Mouse (Mus musculus) hindbrain, embryonic 13.5 days (tissue): ENCODE measurements at regions not wholly inside any gene's neighbourhood (a gene's known extent, or its start where the extent isn't known, plus 50 kb on each side); places are given as distances from the start of the nearest gene placed in this dataset.

Source experiments
- ATAC-seq: fragments of 200-750 bp; cut with Nextera tagmentation; 2 replicates; pipeline ENCODE4 v1.8.0; 2017; ENCODE audit warnings: moderate TSS enrichment; ENCODE audit not compliant: low FRiP score
- H3K27ac ChIP-seq: fragments of 300-500 bp; sonication (generic); 2 replicates; pipeline ENCODE4 v1.5.1; 2015; ENCODE audit warnings: inconsistent platforms, mild to moderate bottlenecking, moderate library complexity
- H3K27me3 ChIP-seq: fragments of 300-500 bp; sonication (generic); 2 replicates; pipeline ENCODE4 v1.6.1; 2015; ENCODE audit warnings: mild to moderate bottlenecking, inconsistent platforms
- H3K36me3 ChIP-seq: fragments of 300-500 bp; sonication (generic); 2 replicates; pipeline ENCODE4 v1.6.1; 2015; ENCODE audit warnings: mild to moderate bottlenecking, inconsistent platforms
- H3K4me1 ChIP-seq: fragments of 300-500 bp; sonication (generic); replicated peaks from 2 replicates; pipeline ENCODE4 v1.6.1; 2015; ENCODE audit warnings: inconsistent platforms
- H3K4me2 ChIP-seq: fragments of 300-500 bp; sonication (generic); 2 replicates; pipeline ENCODE4 v1.6.1; 2015; ENCODE audit warnings: inconsistent platforms, mild to moderate bottlenecking, moderate library complexity
- H3K4me3 ChIP-seq: fragments of 300-500 bp; sonication (generic); 2 replicates; pipeline ENCODE4 v1.5.1; 2015; ENCODE audit warnings: mild to moderate bottlenecking, inconsistent platforms
- H3K9ac ChIP-seq: fragments of 300-500 bp; sonication (generic); 2 replicates; pipeline ENCODE4 v1.6.1; 2015; ENCODE audit warnings: mild to moderate bottlenecking, inconsistent platforms
- H3K9me3 ChIP-seq: fragments of 300-500 bp; sonication (generic); 2 replicates; pipeline ENCODE4 v1.6.1; 2016; ENCODE audit warnings: inconsistent platforms
- WGBS: fragments of 180-500 bp; shearing (Covaris S2); methylation state at CpG from one replicate; pipeline ENCODE4 v1.1.7; 2015; 5-methylcytosine and 5-hydroxymethylcytosine counted together

DNA sequence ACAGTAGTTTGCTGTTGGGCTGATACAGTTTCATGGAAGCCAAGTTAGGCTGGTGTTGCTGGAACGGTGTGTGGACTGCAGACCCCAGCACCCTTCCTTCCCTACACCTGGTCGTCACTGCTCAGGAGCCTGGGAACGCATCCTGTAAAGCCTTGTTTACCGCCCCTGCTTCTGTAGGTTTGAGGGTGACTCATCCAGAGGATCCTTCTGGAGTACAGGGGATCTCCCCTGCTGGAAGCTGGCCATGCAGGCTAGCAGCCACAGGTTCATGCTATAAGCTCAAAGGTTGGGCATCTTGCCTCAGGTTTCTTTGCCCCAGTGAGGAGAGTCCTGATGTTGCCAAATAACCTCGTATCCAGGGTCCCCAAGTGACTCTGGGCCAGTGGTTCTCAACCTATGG, 86.2 kb upstream of the Gpc1 start:
- no peaks in the 10 kb centered on the region for H3K27me3 ChIP-seq
- H3K9me3 ChIP-seq = no peaks in the 10 kb centered on the region
- H3K4me2 ChIP-seq = no peak overlapping the region
- peaks cover 16% of the 10 kb centered on the region for H3K4me1 ChIP-seq
- 80% methylated on average over 5 of the region's 5 CpGs for WGBS
- H3K9ac ChIP-seq = no peak overlapping the region
- H3K27ac ChIP-seq = peak overlapping the region; percentile 48
- no peak for ATAC-seq
- H3K4me3 ChIP-seq = no peak overlapping the region
- H3K36me3 ChIP-seq = no peaks in the 10 kb centered on the region

DNA sequence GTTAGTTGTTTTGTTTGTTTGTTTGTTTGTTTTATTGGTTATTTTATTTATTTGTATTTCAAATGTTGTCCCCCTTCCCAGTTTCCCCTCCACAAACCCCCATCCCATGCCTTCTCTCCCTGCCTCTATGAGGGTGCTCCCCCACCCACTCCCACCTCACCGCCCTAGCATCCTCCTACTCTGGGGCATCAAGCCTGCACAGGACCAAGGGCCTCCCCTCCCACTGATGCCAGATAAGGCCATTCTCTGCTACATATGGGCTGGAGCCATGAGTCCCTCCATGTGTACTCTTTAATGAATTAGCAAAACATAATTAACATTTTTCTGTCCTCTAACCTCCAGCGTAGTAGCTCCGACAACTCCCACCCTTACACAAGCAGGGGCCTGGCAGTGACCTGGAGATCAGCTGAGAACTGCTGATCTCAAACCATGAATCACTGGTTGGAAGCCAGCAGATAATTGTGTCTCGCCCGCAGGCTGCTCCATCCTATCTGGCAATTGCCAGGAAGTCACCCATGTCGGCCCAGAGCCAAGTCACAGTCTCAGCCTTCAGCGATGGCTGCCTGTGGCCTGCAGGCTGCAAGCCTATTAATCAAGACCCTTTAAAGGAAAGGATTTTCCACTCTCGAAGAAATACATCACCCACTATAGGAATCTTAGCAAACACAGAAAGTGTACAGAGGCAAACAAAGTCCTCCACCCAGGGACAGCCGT, 86.8 kb upstream of the Gpc1 start:
- Histone ChIP-seq H3K9me3 (no peaks in the 10 kb centered on the region), H3K4me1 (peaks cover 16% of the 10 kb centered on the region), H3K9ac (no peak overlapping the region), H3K27me3 (no peaks in the 10 kb centered on the region), H3K36me3 (no peaks in the 10 kb centered on the region), H3K4me3 (no peak overlapping the region), H3K27ac (peak overlapping the region; percentile 48), H3K4me2 (no peak overlapping the region)
- ATAC-seq = peak; percentile 56; the same call in 1 of the 2 replicates
- 61% methylated on average over 9 of the region's 9 CpGs for WGBS

DNA sequence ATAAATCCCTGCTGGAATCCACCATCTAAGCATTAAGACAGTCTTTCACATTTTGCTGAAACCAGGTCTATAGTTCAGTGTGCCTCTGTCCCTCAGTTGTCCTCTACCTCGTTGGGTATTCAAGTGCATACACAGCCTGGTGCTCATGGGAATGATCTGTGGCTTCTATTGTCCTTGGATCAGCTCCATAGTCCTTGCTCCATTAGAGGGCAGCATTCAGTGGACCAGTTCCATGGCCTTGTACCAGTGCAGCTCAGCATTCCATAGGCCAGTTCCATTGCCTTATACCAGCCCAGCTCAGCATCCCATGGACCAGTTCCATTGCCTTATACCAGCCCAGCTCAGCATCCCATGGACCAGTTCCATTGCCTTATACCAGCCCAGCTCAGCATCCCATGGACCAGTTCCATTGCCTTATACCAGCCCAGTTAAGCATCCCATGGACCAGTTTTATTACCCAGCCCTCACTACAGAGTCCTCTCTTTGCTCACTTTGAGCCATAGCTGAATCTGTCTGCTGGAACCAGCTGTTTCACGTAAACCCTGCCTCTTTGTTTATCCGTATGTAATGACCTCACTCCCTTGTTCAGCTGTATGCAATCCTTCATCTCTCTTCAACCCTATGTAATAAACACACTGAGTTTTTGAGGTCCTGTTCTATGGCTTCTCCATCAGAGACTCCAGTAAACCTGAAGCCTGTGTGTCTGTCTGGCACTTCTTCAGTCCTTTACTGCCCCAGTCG, 88.4 kb upstream of the Gpc1 start:
- Histone ChIP-seq H3K27me3 (no peaks in the 10 kb centered on the region), H3K9ac (no peak overlapping the region), H3K4me1 (peaks cover 23% of the 10 kb centered on the region), H3K36me3 (no peaks in the 10 kb centered on the region), H3K4me2 (no peak overlapping the region), H3K4me3 (no peak overlapping the region), H3K9me3 (no peaks in the 10 kb centered on the region), H3K27ac (no peak overlapping the region)
- WGBS = 77% methylated on average over 4 of the region's 4 CpGs
- ATAC-seq = no peak

DNA sequence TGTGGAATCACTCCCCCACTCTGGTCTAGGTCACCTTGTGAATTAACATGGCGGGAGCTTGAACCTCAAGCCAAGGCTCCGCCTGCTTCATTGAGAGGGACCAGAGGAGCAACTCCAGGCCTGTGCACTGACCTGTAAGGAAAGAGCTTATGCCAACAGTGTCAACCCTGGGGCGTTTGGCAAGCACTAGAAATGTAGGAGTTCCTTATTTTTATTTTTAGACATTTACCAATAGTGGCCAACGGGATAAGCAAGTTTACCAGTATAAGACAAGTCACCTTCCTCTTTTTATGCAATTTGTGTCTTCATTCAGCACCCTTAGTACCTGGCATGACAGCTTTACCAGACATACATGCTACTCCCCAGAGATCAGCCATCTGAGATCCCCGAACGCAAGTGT, 89.1 kb upstream of the Gpc1 start:
- peaks cover 30% of the 10 kb centered on the region for H3K4me1 ChIP-seq
- WGBS = 85% methylated on average over 6 of the region's 6 CpGs
- no peak overlapping the region for H3K27ac ChIP-seq
- no peak overlapping the region for H3K9ac ChIP-seq
- ATAC-seq = no peak
- no peaks in the 10 kb centered on the region for H3K27me3 ChIP-seq
- no peaks in the 10 kb centered on the region for H3K9me3 ChIP-seq
- H3K4me3 ChIP-seq = no peak overlapping the region
- H3K4me2 ChIP-seq = no peak overlapping the region
- no peaks in the 10 kb centered on the region for H3K36me3 ChIP-seq

- H3K9ac ChIP-seq = no peak overlapping the region
- no peak overlapping the region for H3K4me3 ChIP-seq
- H3K4me1 ChIP-seq = peaks cover 41% of the 10 kb centered on the region
- H3K27ac ChIP-seq = no peak overlapping the region
- H3K4me2 ChIP-seq = no peak overlapping the region
- no peak for ATAC-seq
- WGBS = 94% methylated on average over 5 of the region's 5 CpGs
- no peaks in the 10 kb centered on the region for H3K36me3 ChIP-seq
- H3K9me3 ChIP-seq = no peaks in the 10 kb centered on the region
- H3K27me3 ChIP-seq = 0 out of 2 replicates have a peak, but pooled peaks cover 2% of the 10 kb centered on the region
These were observed 90.4 kb upstream of the Gpc1 start for GRCm38 (mm10) chr1:92741047-92741446.

DNA sequence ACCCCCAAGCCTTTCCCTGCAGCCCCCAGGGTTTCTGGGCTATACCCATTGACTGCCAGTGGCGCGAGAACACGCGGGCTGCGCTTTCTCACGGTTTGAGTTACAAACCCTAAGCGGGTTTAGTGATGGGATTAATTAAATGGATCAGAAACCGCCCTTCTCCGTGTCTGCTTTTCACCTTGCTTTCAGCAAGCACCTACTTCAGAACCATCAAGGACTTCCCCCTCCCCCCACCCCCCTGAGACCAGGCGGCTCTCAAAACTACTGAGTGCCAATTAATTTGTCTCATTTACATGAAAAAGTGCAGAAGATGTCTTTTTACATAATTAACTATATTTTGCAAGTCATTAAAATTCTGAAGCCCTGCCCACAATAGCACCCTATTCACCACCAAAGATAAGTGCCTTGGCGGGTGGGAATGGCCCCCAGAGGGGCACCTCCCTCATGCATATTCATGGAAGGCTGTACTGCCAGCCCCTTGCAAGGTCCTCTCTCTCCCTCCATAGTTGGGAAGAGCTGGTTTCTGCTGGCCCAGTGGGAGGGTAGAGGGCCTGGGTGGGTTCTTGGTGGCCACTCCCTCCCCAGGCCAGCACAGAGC, 89.1 kb upstream of the Otos start:
- H3K9ac ChIP-seq = no peak overlapping the region
- H3K36me3 ChIP-seq = no peaks in the 10 kb centered on the region
- ATAC-seq = peak; percentile 66
- peaks cover 41% of the 10 kb centered on the region for H3K4me1 ChIP-seq
- H3K4me2 ChIP-seq = no peak overlapping the region
- H3K9me3 ChIP-seq = no peaks in the 10 kb centered on the region
- H3K27me3 ChIP-seq = 0 out of 2 replicates have a peak, but pooled peaks cover 2% of the 10 kb centered on the region
- peak overlapping the region; percentile 48 for H3K27ac ChIP-seq
- WGBS = 28% methylated on average over 11 of the region's 11 CpGs
- H3K4me3 ChIP-seq = no peak overlapping the region

GRCm38 (mm10) chr1:92736411-92736810, 87.8 kb upstream of the Otos start:
- peaks cover 41% of the 10 kb centered on the region for H3K4me1 ChIP-seq

GRCm38 (mm10) chr1:92733732-92734131, 85.1 kb upstream of the Otos start:
- H3K9ac ChIP-seq = no peak overlapping the region

More at GRCm38 (mm10) chr1:92736411-92736810, 87.8 kb upstream of the Otos start:
- H3K27me3 ChIP-seq = 0 out of 2 replicates have a peak, but pooled peaks cover 2% of the 10 kb centered on the region
- H3K4me3 ChIP-seq = no peak overlapping the region
- WGBS = 49% methylated on average over 7 of the region's 7 CpGs
- H3K27ac ChIP-seq = no peak overlapping the region
- no peak overlapping the region for H3K4me2 ChIP-seq
- H3K9ac ChIP-seq = no peak overlapping the region
- H3K9me3 ChIP-seq = no peaks in the 10 kb centered on the region
- ATAC-seq = no peak
- no peaks in the 10 kb centered on the region for H3K36me3 ChIP-seq

DNA sequence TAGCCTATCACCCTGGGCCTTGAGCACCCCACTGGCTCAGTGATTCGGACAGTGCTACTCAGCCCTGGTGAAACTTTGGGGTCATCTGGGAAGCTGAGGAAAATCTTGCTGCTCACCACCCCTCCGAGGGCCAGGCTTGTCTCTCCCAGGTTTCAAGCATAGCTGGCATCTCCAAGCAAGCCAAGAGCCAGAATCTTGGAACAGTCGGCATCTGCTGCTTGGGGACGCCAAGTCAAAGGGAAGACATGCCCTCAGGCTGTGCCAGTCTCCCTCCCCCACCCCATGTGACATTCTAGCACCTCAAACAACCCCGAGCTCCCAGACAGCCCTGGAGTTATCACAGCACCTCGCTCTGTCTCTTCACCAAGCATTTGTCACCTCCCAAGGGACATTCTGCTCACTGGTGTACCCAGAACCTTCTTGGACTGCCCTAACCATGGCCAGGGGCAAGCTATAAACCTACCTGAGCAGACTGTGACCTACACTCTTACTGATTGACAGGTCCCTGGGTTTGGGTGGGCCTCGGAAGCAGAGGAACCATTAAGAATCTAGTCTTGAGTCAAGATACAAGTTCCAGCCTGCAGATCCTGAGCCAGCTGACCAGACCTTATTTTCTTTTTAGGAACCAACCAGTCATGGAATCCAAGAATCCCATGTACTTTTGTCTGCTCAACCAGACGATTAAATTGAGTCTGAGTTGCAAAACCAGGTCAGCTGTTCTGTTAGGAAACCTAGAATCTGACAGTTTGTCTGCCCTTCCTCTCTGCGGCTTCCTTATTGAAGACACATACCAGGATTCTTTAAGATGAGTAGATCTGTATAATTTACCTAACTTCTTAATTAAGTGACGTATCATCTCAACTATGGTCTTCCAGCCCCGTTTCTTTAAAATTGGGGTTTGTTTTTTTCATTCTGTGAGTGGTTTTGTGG, 83.0 kb upstream of the Otos start:
- no peak overlapping the region for H3K4me2 ChIP-seq
- no peak overlapping the region for H3K4me3 ChIP-seq
- peaks cover 26% of the 10 kb centered on the region for H3K4me1 ChIP-seq
- 0 out of 2 replicates have a peak, but pooled peaks cover under 1% of the 10 kb centered on the region for H3K27me3 ChIP-seq
- 89% methylated on average over 11 of the region's 11 CpGs for WGBS
- no peak for ATAC-seq
- H3K9me3 ChIP-seq = no peaks in the 10 kb centered on the region
- no peaks in the 10 kb centered on the region for H3K36me3 ChIP-seq
- H3K9ac ChIP-seq = no peak overlapping the region
- no peak overlapping the region for H3K27ac ChIP-seq

More at GRCm38 (mm10) chr1:92733732-92734131, 85.1 kb upstream of the Otos start:
- no peaks in the 10 kb centered on the region for H3K9me3 ChIP-seq
- no peak overlapping the region for H3K4me3 ChIP-seq
- H3K36me3 ChIP-seq = no peaks in the 10 kb centered on the region
- no peak overlapping the region for H3K4me2 ChIP-seq
- H3K27ac ChIP-seq = peak overlapping the region; percentile 31
- WGBS = 27% methylated on average over 8 of the region's 8 CpGs
- peaks cover 47% of the 10 kb centered on the region for H3K4me1 ChIP-seq
- no peak for ATAC-seq
- H3K27me3 ChIP-seq = 0 out of 2 replicates have a peak, but pooled peaks cover 2% of the 10 kb centered on the region

- 74% methylated on average over 6 of the region's 6 CpGs for WGBS
- Histone ChIP-seq H3K9ac (no peak overlapping the region), H3K27ac (no peak overlapping the region), H3K4me2 (no peak overlapping the region), H3K4me3 (no peak overlapping the region), H3K27me3 (0 out of 2 replicates have a peak, but pooled peaks cover 3% of the 10 kb centered on the region), H3K36me3 (no peaks in the 10 kb centered on the region), H3K4me1 (peaks cover 22% of the 10 kb centered on the region), H3K9me3 (no peaks in the 10 kb centered on the region)
- ATAC-seq = no peak
These were observed 81.9 kb upstream of the Otos start for GRCm38 (mm10) chr1:92730576-92730975.

GRCm38 (mm10) chr1:92727961-92728360, 79.3 kb upstream of the Otos start:
- Histone ChIP-seq H3K27me3 (0 out of 2 replicates have a peak, but pooled peaks cover 6% of the 10 kb centered on the region), H3K4me2 (no peak overlapping the region), H3K9ac (no peak overlapping the region), H3K36me3 (no peaks in the 10 kb centered on the region), H3K4me1 (0 out of 2 replicates have a peak, but pooled peaks cover 5% of the 10 kb centered on the region), H3K4me3 (no peak overlapping the region), H3K9me3 (no peaks in the 10 kb centered on the region), H3K27ac (no peak overlapping the region)
- 66% methylated on average over 4 of the region's 4 CpGs for WGBS
- ATAC-seq = no peak
